Mouse (Mus musculus) fibroblast of lung, adult 2 months (primary cell): ENCODE measurements around the gene Flcn.

ENCODE experiments used
- DNase-seq: peaks from one replicate; pipeline ENCODE4 v3.0.0-alpha.2; 2011; ENCODE audit warnings: low read depth

Flcn gene

GRCm38 (mm10) chr11:59805256-59805655, 4.6 kb downstream of the Flcn start:
- DNase-seq = no peak

GRCm38 (mm10) chr11:59804409-59805110, 5.3 kb downstream of the Flcn start:
- no peak for DNase-seq

- DNase-seq = no peak
Measured at GRCm38 (mm10) chr11:59803516-59803915, 6.3 kb downstream of the Flcn start.

GRCm38 (mm10) chr11:59801881-59802280, 7.9 kb downstream of the Flcn start:
- DNase-seq = no peak

GRCm38 (mm10) chr11:59800412-59800811, 9.4 kb downstream of the Flcn start:
- DNase-seq = no peak

- DNase-seq = no peak
Measured at GRCm38 (mm10) chr11:59793390-59793789, 16.4 kb downstream of the Flcn start.

GRCm38 (mm10) chr11:59789311-59789710, 20.5 kb downstream of the Flcn start:
- no peak for DNase-seq

GRCm38 (mm10) chr11:59787199-59787781, 22.5 kb downstream of the Flcn start, which contains the start of gene Pld6:
TSS of gene Pld6 (minus strand) at chr11:59787645.
- no peak for DNase-seq

- DNase-seq = no peak
Measured at GRCm38 (mm10) chr11:59786444-59787198, 23.2 kb downstream of the Flcn start.

- DNase-seq = no peak
Measured at GRCm38 (mm10) chr11:59783591-59783990, 26.2 kb downstream of the Flcn start.

GRCm38 (mm10) chr11:59782091-59782590, 27.7 kb downstream of the Flcn start:
- DNase-seq = no peak

- no peak for DNase-seq
Measured at GRCm38 (mm10) chr11:59780241-59780640, 29.6 kb downstream of the Flcn start.

GRCm38 (mm10) chr11:59779406-59779805, 30.4 kb downstream of the Flcn start:
- DNase-seq = no peak

GRCm38 (mm10) chr11:59778874-59779223, 31.0 kb downstream of the Flcn start:
- no peak for DNase-seq

- DNase-seq = peak; percentile 56
Measured at GRCm38 (mm10) chr11:59778181-59778873, 31.5 kb downstream of the Flcn start.

GRCm38 (mm10) chr11:59777259-59777658, 32.6 kb downstream of the Flcn start:
- DNase-seq = no peak

- DNase-seq = no peak
Measured at GRCm38 (mm10) chr11:59775435-59776148, 34.2 kb downstream of the Flcn start.

GRCm38 (mm10) chr11:59774522-59774921, 35.3 kb downstream of the Flcn start:
- no peak for DNase-seq

- no peak for DNase-seq
Measured at GRCm38 (mm10) chr11:59772902-59773301, 36.9 kb downstream of the Flcn start.

- no peak for DNase-seq
Measured at GRCm38 (mm10) chr11:59772291-59772690, 37.5 kb downstream of the Flcn start.

- DNase-seq = no peak
Measured at GRCm38 (mm10) chr11:59770753-59771152, 39.1 kb downstream of the Flcn start.

GRCm38 (mm10) chr11:59769738-59770137, 40.1 kb downstream of the Flcn start:
- no peak for DNase-seq
